Mouse (Mus musculus) kidney, postnatal 0 days (tissue): ENCODE results near the gene Tax1bp1. TPM values are rescaled to one million over a fixed set of nuclear protein-coding genes. Genes with fewer than 3 reads are reported as not detected.

Experiments used
- ATAC-seq: fragments of 200-750 bp; cut with Nextera tagmentation; replicated peaks from 2 replicates; pipeline ENCODE4 v1.8.0; 2017; ENCODE audit warnings: low read depth, moderate number of reproducible peaks, moderate TSS enrichment, moderate library complexity; ENCODE audit not compliant: low FRiP score
- DNase-seq: peaks from one replicate; pipeline ENCODE4 v3.0.0-alpha.2; 2016; ENCODE audit warnings: low spot score
- H3K27ac ChIP-seq: fragments of 300-500 bp; sonication (generic); 2 replicates; pipeline ENCODE4 v1.5.1; 2014; ENCODE audit warnings: mild to moderate bottlenecking
- H3K27me3 ChIP-seq: fragments of 300-500 bp; sonication (generic); 2 replicates; pipeline ENCODE4 v1.6.1; 2014; ENCODE audit warnings: low read length, mixed read lengths; ENCODE audit not compliant: insufficient read depth
- H3K36me3 ChIP-seq: fragments of 300-500 bp; sonication (generic); 2 replicates; pipeline ENCODE4 v1.6.1; 2014; ENCODE audit warnings: low read length, mixed read lengths; ENCODE audit not compliant: insufficient read depth
- H3K4me1 ChIP-seq: fragments of 300-500 bp; sonication (generic); replicated peaks from 2 replicates; pipeline ENCODE4 v1.6.1; 2014; ENCODE audit warnings: antibody characterized with exemption, low read length, mixed read lengths; ENCODE audit not compliant: insufficient read depth
- H3K4me2 ChIP-seq: fragments of 300-500 bp; sonication (generic); 2 replicates; pipeline ENCODE4 v1.6.1; 2014; ENCODE audit warnings: mild to moderate bottlenecking, low read length, moderate library complexity, mixed read lengths
- H3K4me3 ChIP-seq: fragments of 300-500 bp; sonication (generic); replicated peaks from 2 replicates; pipeline ENCODE4 v1.5.1; 2014; ENCODE audit warnings: low read depth, low read length
- H3K9ac ChIP-seq: fragments of 300-500 bp; sonication (generic); 2 replicates; pipeline ENCODE4 v1.6.1; 2014; ENCODE audit warnings: low read depth, low read length
- H3K9me3 ChIP-seq: fragments of 300-500 bp; sonication (generic); replicated peaks from 2 replicates; pipeline ENCODE4 v1.6.1; 2016; ENCODE audit warnings: low read length, inconsistent platforms, mixed read lengths
- CTCF ChIP-seq: IDR thresholded peaks from 2 replicates; pipeline ENCODE4 v1.5.1; 2016; ENCODE audit warnings: antibody characterized with exemption, low read depth, mild to moderate bottlenecking, moderate library complexity
- WGBS: fragments of 180-500 bp; shearing (Covaris S2); extraction: QIAGEN DNeasy Blood & Tissue Kit; methylation state at CpG from one replicate; pipeline ENCODE4 v1.1.7; 2014; 5-methylcytosine and 5-hydroxymethylcytosine counted together
- polyA plus RNA-seq: library from polyadenylated mRNA; unstranded; fragments of >200 nt; fragmentation: Nextera tagmentation; extraction: Ambion mirVana; gene quantifications from 2 replicates; pipeline ENCODE4 v1.2.1, GENCODE M21; 2015

The Tax1bp1 gene
- polyA plus RNA-seq, 1 experiment from 2014 or later = 188 TPM

DNA sequence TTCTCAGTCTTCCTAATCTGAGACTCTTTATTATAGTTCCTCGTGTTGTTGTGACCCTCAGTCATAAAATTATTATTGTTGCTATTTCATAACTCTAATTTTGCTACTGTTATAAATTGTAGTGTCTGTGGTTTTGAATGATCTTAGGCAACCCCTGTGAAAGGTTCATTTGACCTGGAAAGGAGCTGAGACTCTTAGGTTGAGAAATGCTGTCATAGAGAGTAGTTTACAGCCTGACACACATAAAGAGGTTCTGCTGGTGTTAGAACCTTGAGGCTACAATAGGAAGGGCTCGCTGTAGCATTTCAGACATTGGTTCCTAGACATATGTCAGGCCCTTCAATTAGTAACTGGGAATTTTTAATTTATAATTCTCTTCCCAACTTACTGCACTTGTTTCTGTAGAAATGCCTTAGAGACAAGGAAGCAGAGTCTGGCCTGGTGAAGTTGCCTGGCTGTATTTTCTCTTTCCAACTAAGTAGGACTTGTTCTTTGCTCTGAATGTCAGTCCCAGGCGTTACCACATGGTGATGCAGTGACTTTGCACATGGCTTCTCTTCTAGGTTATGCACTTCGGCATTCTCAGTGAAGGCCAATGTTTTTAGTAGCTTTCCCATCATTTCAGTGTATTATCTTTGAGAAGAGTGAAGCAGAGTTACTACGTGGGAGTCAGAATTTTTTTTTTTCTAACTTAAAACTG lies 4.1 kb downstream of the Tax1bp1 start:
- Histone ChIP-seq H3K9ac (no peak overlapping the region), H3K9me3 (no peaks in the 10 kb centered on the region), H3K27me3 (no peaks in the 10 kb centered on the region), H3K27ac (no peak overlapping the region), H3K4me3 (no peak overlapping the region), H3K4me1 (peaks cover 6% of the 10 kb centered on the region; the same call in 1 of the 2 replicates), H3K36me3 (no peaks in the 10 kb centered on the region), H3K4me2 (no peak overlapping the region)
- TF ChIP-seq CTCF = no peak
- 78% methylated on average over 5 of the region's 5 CpGs for WGBS
- no peak for DNase-seq
- no peak for ATAC-seq

DNA sequence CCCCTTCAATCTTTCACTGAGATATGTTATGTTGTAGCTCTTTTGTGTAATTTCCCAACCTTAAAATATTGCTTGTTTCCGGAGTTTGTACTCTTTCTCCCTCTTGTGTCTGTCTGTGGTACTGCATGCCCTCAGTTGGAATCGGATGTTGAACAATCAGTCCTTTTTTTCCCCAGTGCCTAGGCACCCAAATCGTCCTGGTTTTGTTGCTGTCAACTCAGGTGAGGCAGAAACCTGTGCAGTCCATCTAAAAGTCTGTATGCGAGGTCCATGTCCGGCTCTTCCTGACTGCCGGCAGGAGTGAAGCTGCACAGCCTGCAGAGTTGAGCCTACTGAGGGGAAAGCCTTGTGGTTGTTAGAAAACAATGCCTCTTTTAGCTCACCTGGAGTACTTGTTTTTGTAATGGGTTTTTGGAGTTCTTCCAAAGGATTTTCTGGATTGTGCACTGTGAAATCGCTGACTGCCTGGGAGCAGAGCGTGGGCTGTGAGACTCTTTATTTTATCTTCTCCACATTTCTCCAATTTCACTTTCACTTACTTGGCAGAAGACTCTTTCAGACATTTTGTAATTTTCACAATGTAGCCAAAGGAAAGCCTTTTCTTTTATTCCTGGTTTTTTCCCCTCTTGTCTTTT lies 11.4 kb downstream of the Tax1bp1 start:
- ATAC-seq = no peak
- DNase-seq = peak; percentile 80
- Histone ChIP-seq H3K4me1 (no peaks in the 10 kb centered on the region), H3K27me3 (no peaks in the 10 kb centered on the region), H3K4me3 (no peak overlapping the region), H3K9me3 (no peaks in the 10 kb centered on the region), H3K9ac (no peak overlapping the region), H3K27ac (no peak overlapping the region), H3K4me2 (no peak overlapping the region), H3K36me3 (peaks cover 14% of the 10 kb centered on the region; the same call in 1 of the 2 replicates)
- 48% methylated on average over 8 of the region's 8 CpGs for WGBS
- peak; percentile 91 for TF ChIP-seq CTCF

DNA sequence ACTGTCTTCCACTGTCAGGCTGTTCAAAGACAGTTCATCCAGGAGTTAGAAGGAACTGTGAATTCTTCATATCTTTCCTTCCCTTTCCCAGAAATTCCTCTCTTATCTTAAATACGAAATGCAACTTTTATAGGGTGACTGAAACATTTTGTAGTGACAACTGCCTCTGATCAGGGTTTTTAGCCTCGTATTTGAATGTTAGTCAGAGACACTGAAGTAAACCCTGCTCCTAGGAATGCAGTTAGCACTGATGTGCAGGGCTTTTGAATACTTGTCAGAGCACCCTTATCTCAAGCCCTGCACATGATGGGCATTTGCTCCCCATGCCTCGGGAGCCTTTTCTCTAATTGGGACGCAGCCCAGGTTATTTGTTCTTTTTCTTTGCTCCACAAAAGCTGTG lies 16.8 kb downstream of the Tax1bp1 start:
- ATAC-seq = no peak
- Histone ChIP-seq H3K4me1 (no peaks in the 10 kb centered on the region), H3K27me3 (no peaks in the 10 kb centered on the region), H3K4me3 (no peak overlapping the region), H3K9me3 (no peaks in the 10 kb centered on the region), H3K9ac (no peak overlapping the region), H3K36me3 (peaks cover 16% of the 10 kb centered on the region; the same call in 1 of the 2 replicates), H3K27ac (no peak overlapping the region), H3K4me2 (no peak overlapping the region)
- 70% methylated on average over 4 of the region's 4 CpGs for WGBS
- no peak for DNase-seq
- TF ChIP-seq CTCF = no peak

DNA sequence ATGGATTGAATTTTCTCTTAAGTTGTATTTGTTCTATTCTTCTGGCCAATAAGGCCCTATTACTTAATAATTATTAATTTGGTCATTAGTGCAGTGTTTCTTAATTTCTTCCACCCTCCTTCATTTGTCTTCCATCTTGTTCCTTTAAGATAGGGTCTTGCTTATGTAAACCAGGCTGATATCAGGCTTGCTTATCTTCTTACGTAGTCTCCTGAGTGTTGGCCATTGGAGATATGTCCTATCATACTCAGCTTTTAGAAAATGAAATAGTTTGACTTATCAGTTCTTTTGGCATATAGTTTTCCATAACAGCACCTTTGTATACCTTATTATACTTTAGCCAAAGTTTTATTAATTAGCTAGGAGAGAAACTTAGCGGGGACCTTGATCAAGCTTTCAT lies 21.1 kb downstream of the Tax1bp1 start:
- no peak overlapping the region for H3K4me3 ChIP-seq
- TF ChIP-seq CTCF = no peak
- peaks cover 23% of the 10 kb centered on the region for H3K36me3 ChIP-seq
- no peak for DNase-seq
- no peaks in the 10 kb centered on the region for H3K9me3 ChIP-seq
- H3K4me1 ChIP-seq = no peaks in the 10 kb centered on the region
- no peak overlapping the region for H3K9ac ChIP-seq
- no peak overlapping the region for H3K4me2 ChIP-seq
- H3K27ac ChIP-seq = no peak overlapping the region
- 99% methylated on average over 2 of the region's 2 CpGs for WGBS
- no peak for ATAC-seq
- no peaks in the 10 kb centered on the region for H3K27me3 ChIP-seq

DNA sequence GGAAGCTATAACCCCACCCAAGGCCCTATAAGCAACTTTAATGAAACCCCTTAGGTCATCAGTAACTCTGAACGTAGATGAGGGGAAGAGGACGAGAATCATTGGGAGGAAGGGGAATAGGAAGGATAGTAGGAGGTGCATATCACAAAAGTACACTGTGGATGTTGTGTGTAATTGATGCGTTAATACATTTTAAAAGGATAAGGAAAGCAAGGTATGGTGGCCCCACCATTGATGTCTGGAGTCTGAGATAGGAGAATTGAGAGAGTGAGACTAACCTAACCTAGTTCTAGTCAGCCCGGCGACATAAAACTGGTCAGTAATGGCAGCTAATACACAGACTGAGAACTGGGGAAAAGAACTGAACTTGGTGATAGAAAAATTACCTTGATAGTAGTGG lies 39.3 kb downstream of the Tax1bp1 start:
- H3K9me3 ChIP-seq = no peaks in the 10 kb centered on the region
- no peaks in the 10 kb centered on the region for H3K27me3 ChIP-seq
- 92% methylated on average over 5 of the region's 5 CpGs for WGBS
- H3K36me3 ChIP-seq = peaks cover 27% of the 10 kb centered on the region
- no peaks in the 10 kb centered on the region for H3K4me1 ChIP-seq
- no peak overlapping the region for H3K9ac ChIP-seq
- H3K4me3 ChIP-seq = no peak overlapping the region
- no peak for TF ChIP-seq CTCF
- no peak overlapping the region for H3K4me2 ChIP-seq
- H3K27ac ChIP-seq = no peak overlapping the region
- no peak for DNase-seq
- no peak for ATAC-seq

DNA sequence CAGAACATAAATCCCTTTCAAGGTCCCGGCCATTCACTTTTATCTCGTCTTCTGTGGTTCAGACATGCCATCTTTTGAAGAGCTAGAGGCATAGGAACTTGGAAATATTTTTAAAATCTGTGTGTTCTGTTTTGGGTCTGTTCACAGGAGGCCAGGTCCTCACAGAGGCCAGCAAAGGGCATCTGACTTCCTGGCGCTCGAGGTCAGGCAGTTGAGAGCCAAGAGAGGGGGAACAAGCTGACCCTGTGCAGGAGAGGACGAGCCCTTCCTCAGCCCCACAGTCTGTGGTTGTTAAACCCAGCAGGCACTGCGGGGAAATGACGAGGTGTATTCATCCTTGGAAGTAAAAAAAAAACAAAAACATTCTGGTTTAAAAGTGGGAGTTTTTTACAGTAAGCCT lies 51.7 kb downstream of the Tax1bp1 start:
- H3K4me3 ChIP-seq = no peak overlapping the region
- ATAC-seq = no peak
- no peak for DNase-seq
- TF ChIP-seq CTCF = no peak
- H3K27me3 ChIP-seq = no peaks in the 10 kb centered on the region
- H3K9ac ChIP-seq = no peak overlapping the region
- H3K27ac ChIP-seq = no peak overlapping the region
- H3K4me1 ChIP-seq = no peaks in the 10 kb centered on the region
- H3K9me3 ChIP-seq = no peaks in the 10 kb centered on the region
- peaks cover 21% of the 10 kb centered on the region for H3K36me3 ChIP-seq
- no peak overlapping the region for H3K4me2 ChIP-seq
- 47% methylated on average over 7 of the region's 7 CpGs for WGBS
